Mouse (Mus musculus) heart, embryonic 11.5 days (tissue): ENCODE data around the gene Vps26a. TPM values are rescaled to one million over a fixed set of nuclear protein-coding genes. Genes with fewer than 3 reads are reported as not detected.
"Not testable (repeated sequence)": the region's sequence is repeated elsewhere in the genome, so short reads cannot be mapped to it uniquely, and the experiment has no call there.

Experiments used
- ATAC-seq: fragments of 200-750 bp; cut with Nextera tagmentation; replicated peaks from 2 replicates; pipeline ENCODE4 v1.8.0; 2017; ENCODE audit warnings: moderate library complexity; ENCODE audit not compliant: insufficient number of reproducible peaks, low FRiP score, low TSS enrichment
- H3K27ac ChIP-seq: fragments of 300-500 bp; sonication (generic); 2 replicates; pipeline ENCODE4 v1.5.1; 2014; ENCODE audit warnings: mild to moderate bottlenecking, low read depth, low read length
- H3K27me3 ChIP-seq: fragments of 300-500 bp; sonication (generic); 2 replicates; pipeline ENCODE4 v1.6.1; 2014; ENCODE audit warnings: mild to moderate bottlenecking, low read length, mixed read lengths; ENCODE audit not compliant: control insufficient read depth, insufficient read depth
- H3K36me3 ChIP-seq: fragments of 300-500 bp; sonication (generic); 2 replicates; pipeline ENCODE4 v1.6.1; 2014; ENCODE audit warnings: mild to moderate bottlenecking, low read length, moderate library complexity, mixed read lengths; ENCODE audit not compliant: control insufficient read depth, insufficient read depth
- H3K4me1 ChIP-seq: fragments of 300-500 bp; sonication (generic); 2 replicates; pipeline ENCODE4 v1.6.1; 2014; ENCODE audit warnings: low read length; ENCODE audit not compliant: control insufficient read depth, insufficient read depth
- H3K4me2 ChIP-seq: fragments of 300-500 bp; sonication (generic); 2 replicates; pipeline ENCODE4 v1.6.1; 2014; ENCODE audit warnings: mild to moderate bottlenecking, moderate library complexity
- H3K4me3 ChIP-seq: fragments of 300-500 bp; sonication (generic); 2 replicates; pipeline ENCODE4 v1.5.1; 2014; ENCODE audit warnings: low read depth, low read length
- H3K9ac ChIP-seq: fragments of 300-500 bp; sonication (generic); 2 replicates; pipeline ENCODE4 v1.6.1; 2014; ENCODE audit warnings: mild to moderate bottlenecking, low read depth, low read length, moderate library complexity
- H3K9me3 ChIP-seq: fragments of 300-500 bp; sonication (generic); replicated peaks from 2 replicates; pipeline ENCODE4 v1.6.1; 2016; ENCODE audit warnings: low read length; ENCODE audit not compliant: control insufficient read depth
- WGBS: fragments of 180-500 bp; shearing (Covaris S2); extraction: QIAGEN DNeasy Blood & Tissue Kit; methylation state at CpG from one replicate; pipeline ENCODE4 v1.1.7; 2014; ENCODE audit not compliant: insufficient replicate concordance; 5-methylcytosine and 5-hydroxymethylcytosine counted together
- polyA plus RNA-seq: library from polyadenylated mRNA; unstranded; fragments of >200 nt; fragmentation: Nextera tagmentation; extraction: Ambion mirVana; gene quantifications from 2 replicates; pipeline ENCODE4 v1.2.1, GENCODE M21; 2014

The Vps26a gene
- polyA plus RNA-seq, 1 experiment from 2014 or later = 72.8 TPM

DNA sequence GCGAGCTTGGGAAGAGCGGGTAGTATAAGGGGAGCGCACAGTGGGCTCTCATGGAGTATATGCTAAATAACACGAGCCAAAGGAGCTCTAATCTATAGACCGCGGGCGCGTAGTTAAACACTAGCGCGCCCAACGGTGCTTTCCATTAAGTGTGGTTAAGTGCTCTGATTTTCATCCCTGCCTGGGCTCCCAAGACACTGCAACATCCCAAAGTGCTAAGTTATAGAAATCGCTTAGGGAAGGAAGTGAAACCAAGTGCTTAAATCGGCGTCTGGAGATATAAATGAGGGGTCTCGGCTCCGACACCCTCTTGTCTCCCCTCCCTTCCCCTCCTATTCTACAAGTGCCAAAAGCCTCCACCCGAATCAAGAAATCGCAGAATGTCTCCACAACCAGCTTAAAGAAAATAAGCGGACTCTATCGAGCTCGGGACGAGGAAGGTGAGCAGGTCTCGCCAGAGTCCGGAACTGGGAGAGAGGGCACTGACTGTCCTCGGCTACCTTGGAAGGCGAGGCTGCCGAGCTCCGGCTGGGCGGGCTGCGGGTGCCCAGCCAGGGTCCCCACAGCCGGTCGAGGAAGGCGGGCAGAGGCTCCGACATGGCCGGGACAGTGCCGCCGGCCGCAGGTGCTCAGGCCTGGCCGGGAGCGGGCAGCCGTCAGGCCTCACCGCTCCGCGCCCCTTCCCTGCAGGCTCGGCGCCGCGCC, 575 bp downstream of the Vps26a start:
- 0 out of 2 replicates have a peak, but pooled peaks cover 6% of the 10 kb centered on the region for H3K4me1 ChIP-seq
- H3K4me3 ChIP-seq = peak overlapping the region; percentile 92
- H3K27ac ChIP-seq = peak overlapping the region; percentile 79
- ATAC-seq = peak; percentile 66
- no peaks in the 10 kb centered on the region for H3K36me3 ChIP-seq
- H3K27me3 ChIP-seq = no peaks in the 10 kb centered on the region
- 0% methylated on average over 35 of the region's 48 CpGs for WGBS
- peak overlapping the region; percentile 91 for H3K9ac ChIP-seq
- H3K9me3 ChIP-seq = no peaks in the 10 kb centered on the region
- peak overlapping the region; percentile 79 for H3K4me2 ChIP-seq

DNA sequence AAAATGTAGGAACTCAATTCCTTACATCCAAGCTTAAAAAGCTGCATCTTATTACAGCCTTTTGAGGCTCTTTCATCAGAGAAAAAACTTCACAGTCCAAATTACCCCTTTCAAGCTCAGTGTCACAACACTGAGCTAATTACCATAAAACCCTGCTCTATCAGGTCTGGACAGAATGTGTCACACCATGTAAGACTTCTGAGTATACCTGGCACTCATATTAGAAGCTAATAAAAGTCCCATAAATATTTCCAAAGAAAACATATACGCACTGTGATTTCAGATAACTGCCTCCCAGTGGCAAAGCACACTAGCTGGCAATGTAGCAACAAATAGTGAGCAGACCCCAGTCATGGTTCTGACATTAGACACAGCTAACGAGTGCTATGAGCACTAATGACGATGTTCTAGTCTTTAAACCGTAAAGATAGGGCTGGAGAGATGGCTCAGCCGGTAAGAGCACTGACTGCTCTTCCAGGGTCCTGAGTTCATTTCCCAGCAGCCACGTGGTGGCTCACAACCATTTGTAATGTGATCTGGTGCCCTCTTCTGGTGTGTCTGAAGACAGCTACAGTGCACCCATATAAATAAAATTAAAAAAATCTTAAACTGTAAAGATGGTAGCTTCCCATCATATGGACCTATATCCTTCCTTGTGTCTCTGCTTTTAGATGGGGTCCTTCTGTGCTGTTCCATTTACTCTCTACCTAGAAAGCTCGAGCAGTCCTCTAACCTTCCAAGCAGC, 5.3 kb downstream of the Vps26a start:
- H3K4me1 ChIP-seq = 0 out of 2 replicates have a peak, but pooled peaks cover 3% of the 10 kb centered on the region
- WGBS = 75% methylated on average over 7 of the region's 7 CpGs
- no peaks in the 10 kb centered on the region for H3K27me3 ChIP-seq
- ATAC-seq = no peak
- no peak overlapping the region for H3K4me3 ChIP-seq
- H3K4me2 ChIP-seq = no peak overlapping the region
- no peaks in the 10 kb centered on the region for H3K9me3 ChIP-seq
- no peak overlapping the region for H3K9ac ChIP-seq
- no peak overlapping the region for H3K27ac ChIP-seq
- H3K36me3 ChIP-seq = no peaks in the 10 kb centered on the region

DNA sequence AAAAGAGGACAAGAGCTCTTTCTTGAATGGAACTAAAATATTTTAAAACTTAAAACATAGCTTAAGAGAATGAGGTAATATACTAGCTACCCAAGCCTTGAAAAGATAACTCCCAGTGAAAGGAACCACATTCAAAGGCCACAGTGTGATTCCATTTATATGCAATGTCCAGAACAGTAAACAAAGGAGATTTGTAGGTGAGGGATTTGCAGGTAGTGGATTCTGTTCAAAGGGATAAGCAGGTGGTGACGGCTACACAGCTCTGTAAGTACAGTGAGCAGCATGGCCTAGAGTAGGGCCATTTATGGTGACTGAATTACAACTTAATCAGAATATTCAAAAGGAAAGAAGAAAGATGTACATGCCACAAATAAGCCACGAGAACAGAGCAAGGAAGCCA, 9.6 kb downstream of the Vps26a start:
- Histone ChIP-seq H3K4me1 (no peaks in the 10 kb centered on the region), H3K4me3 (no peak overlapping the region), H3K27me3 (no peaks in the 10 kb centered on the region), H3K9me3 (no peaks in the 10 kb centered on the region), H3K4me2 (no peak overlapping the region), H3K9ac (no peak overlapping the region), H3K36me3 (no peaks in the 10 kb centered on the region), H3K27ac (no peak overlapping the region)
- no peak for ATAC-seq
- 71% methylated on average over 2 of the region's 2 CpGs for WGBS

DNA sequence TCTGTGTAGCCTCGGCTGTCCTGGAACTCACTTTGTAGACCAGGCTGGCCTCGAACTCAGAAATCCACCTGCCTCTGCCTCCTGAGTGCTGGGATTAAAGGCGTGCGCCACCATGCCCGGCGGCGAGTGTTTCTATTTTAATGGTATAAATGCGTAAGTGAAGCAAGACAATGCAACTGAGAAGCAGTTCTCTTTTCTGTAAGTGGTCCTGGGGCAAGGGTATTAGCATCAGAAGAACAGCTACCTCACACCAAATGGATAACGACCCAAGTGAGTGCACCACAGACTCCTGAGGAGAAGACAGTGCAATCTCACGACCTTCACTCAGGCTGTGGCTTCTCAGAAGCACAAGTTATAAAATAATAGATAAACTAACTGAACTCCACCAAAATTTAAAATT, 11.7 kb downstream of the Vps26a start:
- 88% methylated on average over 10 of the region's 10 CpGs for WGBS

DNA sequence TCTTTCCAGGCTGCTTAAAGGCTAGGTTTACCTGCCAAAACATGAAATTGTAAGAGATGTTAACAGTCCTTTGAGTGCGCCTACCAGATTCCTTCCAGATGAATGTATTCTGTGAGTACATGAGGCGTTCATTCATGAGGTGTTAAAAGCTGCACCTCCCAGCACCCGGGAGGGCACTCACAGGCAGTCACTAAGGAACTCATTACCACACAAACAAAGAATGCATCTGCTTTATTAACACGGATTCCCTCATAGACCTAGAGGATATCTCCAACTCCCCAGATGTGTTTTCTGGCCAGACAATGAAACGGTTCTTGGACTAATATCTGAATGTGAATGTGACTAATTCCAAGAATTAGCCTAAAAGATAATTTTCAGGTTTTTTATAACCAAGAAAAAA, 15.5 kb downstream of the Vps26a start:
- 50% methylated on average over 5 of the region's 5 CpGs for WGBS
- Histone ChIP-seq H3K9me3 (no peaks in the 10 kb centered on the region), H3K4me2 (no peak overlapping the region), H3K27ac (no peak overlapping the region), H3K9ac (no peak overlapping the region), H3K27me3 (no peaks in the 10 kb centered on the region), H3K36me3 (no peaks in the 10 kb centered on the region), H3K4me1 (peaks cover 4% of the 10 kb centered on the region), H3K4me3 (no peak overlapping the region)
- ATAC-seq = no peak

More for the DNA sequence above, 11.7 kb downstream of the Vps26a start:
- ATAC-seq = no peak
- no peak overlapping the region for H3K27ac ChIP-seq
- no peaks in the 10 kb centered on the region for H3K36me3 ChIP-seq
- no peaks in the 10 kb centered on the region for H3K27me3 ChIP-seq
- no peak overlapping the region for H3K9ac ChIP-seq
- H3K4me2 ChIP-seq = no peak overlapping the region
- peaks cover 4% of the 10 kb centered on the region for H3K4me1 ChIP-seq
- no peak overlapping the region for H3K4me3 ChIP-seq
- H3K9me3 ChIP-seq = no peaks in the 10 kb centered on the region

DNA sequence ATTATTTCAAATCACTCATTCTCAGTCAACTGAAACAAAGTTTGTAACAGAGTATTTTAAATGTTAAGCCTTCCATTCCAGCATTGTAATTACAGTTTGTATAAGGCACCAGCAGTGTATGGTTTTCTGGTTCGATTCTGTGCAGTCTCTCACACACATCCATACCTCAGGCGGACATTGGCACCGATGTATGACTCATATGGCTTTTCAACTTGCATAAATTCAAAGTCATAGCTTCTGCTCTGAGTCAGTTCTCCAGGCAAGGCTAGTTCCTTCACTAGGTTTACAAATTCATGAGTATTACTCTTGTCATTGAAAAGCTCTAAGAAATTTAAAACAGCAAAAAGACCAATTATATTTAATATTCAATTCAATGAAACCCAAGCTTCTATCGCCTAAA, 16.9 kb downstream of the Vps26a start:
- Histone ChIP-seq H3K36me3 (no peaks in the 10 kb centered on the region), H3K4me2 (no peak overlapping the region), H3K9ac (no peak overlapping the region), H3K9me3 (no peaks in the 10 kb centered on the region), H3K27me3 (no peaks in the 10 kb centered on the region), H3K4me1 (peaks cover 4% of the 10 kb centered on the region), H3K27ac (no peak overlapping the region), H3K4me3 (no peak overlapping the region)
- WGBS = 89% methylated on average over 4 of the region's 4 CpGs
- ATAC-seq = no peak

DNA sequence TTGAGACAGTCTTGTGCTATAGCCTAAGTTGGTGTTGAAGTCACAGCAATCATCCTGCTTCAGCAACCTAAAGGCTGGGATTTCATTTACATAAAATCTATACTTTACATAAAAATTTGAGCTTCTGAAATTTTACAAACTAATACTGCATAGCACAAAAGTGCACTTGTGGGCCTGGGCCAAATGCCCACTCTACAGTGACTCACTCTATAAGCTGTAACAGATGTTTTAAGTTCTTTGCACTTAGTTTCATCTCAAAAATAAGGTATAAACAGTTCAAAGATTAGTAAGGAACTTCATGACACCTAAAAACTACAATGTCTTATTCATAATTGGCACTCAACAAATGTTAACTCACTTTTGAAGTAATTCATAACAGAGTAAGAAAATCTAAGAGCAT, 25.3 kb downstream of the Vps26a start:
- H3K4me3 ChIP-seq = no peak overlapping the region
- H3K9me3 ChIP-seq = no peaks in the 10 kb centered on the region
- H3K27me3 ChIP-seq = no peaks in the 10 kb centered on the region
- no peak overlapping the region for H3K4me2 ChIP-seq
- H3K36me3 ChIP-seq = peaks cover 9% of the 10 kb centered on the region; the same call in 1 of the 2 replicates
- no peak for ATAC-seq
- no peaks in the 10 kb centered on the region for H3K4me1 ChIP-seq
- no peak overlapping the region for H3K9ac ChIP-seq
- H3K27ac ChIP-seq = no peak overlapping the region

DNA sequence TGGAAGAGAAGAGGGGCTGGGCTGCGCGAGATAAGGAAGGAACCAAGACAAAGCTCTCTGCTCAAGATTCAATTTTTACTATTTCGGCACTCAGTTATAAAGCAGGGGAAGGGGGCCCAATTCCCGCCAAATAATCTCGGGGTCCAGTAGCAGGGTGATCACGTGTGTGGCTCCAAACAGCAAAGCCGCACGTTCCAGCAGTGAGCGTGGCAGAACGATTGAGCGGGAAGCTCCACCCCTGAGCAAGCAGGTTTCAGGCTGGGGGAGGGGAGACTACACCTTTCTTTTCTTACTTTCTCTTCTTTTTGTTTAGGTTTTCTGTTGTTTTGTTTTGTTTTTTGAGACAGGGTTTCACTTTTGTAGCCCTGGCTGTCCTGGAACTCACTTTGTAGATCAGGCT, 34.6 kb downstream of the Vps26a start:
- not testable (repeated sequence) for ATAC-seq
- 62% methylated on average over 11 of the region's 11 CpGs for WGBS

More for the DNA sequence above, 34.6 kb downstream of the Vps26a start:
- H3K9me3 ChIP-seq, H3K4me3 ChIP-seq, H3K4me2 ChIP-seq, H3K27me3 ChIP-seq, H3K36me3 ChIP-seq, H3K27ac ChIP-seq, H3K9ac ChIP-seq: not testable (repeated sequence)
- peaks cover 12% of the 10 kb centered on the region for H3K4me1 ChIP-seq
